Mouse (Mus musculus) liver, adult (tissue): ENCODE data around the gene Cass4.

Source experiments
- GATA4 ChIP-seq: IDR thresholded peaks from 2 replicates; pipeline ENCODE4 v1.6.1; 2014; ENCODE audit warnings: mild to moderate bottlenecking, low read length; ENCODE audit not compliant: insufficient replicate concordance

Cass4 gene

DNA sequence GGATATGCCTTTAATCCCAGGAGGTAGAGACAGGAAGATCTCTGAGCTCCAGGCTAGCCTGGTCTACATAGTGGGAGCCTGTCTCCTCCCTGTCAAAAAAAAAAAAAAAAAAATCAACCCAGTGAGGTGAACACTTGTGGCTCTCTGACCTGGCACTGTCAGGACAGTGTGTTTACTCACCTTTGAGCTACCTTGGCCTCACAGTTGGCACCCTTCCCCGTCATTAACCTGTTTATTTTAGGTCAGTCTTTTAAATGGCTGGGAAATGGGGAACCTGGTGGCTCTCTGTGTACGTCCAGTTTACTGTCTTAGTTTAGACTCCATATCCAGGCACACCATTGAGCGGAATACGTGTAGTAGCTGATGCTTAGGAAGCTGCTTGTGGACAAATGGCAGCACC lies 58.4 kb downstream of the Cass4 start:
- no peak for TF ChIP-seq GATA4

DNA sequence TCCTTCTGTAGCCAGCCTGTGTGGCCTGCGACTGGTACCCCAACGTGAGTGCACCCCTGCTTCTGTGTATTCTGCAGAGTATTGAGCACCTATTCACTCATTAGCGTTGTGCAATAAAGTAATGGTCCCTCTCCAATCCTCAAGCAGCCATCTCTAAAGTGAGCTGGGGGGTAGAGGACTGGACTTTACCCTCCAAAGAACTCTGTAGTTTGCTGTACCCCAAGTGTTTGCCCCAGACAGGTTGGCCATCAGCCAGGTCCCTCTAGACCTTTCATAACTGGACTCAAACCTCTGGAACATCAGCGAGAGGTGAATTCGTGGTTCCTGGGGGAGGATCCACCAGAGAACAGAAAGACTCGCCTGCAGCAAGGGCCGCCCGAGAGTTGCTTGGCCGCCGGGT lies 58.9 kb downstream of the Cass4 start:
- TF ChIP-seq GATA4, result no peak

DNA sequence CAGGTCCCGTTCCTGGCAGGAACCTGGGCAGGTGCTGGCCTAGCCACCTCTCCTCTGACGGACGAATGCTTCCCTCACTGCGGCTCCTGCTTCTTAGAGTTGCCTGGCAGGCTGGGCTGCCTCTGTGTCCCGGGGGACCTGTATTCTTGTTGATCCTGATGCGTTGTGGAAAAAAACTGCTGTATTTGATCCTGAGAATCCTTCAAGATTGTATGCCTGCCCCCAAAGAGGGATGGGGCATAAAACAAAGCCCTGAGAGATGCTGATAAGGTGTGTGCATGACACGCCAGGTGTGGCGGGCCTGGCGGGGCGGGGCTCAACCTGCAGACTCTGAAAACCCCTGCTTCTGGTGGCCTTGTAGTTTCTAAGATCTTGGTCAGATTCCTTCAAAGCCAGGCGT lies 64.9 kb downstream of the Cass4 start, which contains the start of gene Gcnt7:
Gene Gcnt7, minus strand, starts transcription at position 101 of the 400 bp plus-strand sequence.
- no peak for TF ChIP-seq GATA4

DNA sequence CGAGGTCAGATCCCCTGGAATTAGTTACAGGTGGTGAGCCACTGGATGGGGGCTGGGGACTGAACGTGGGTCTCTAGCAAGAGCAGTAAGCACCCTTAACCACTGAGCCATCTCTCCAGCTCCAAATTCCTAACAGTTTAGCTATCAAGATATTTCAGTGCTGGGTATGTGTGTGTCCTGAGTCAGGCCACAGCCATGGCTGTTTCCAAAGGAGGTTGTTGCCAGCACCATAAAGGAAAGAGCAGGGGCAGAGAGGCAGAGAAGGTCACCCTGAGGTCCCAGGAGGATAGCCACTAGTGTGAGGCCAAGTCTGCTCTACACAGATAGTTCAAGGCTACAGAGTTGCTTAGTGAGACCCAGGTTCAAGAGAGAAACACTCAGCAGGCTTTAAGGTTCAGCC lies 67.1 kb downstream of the Cass4 start:
- no peak for TF ChIP-seq GATA4

GRCm38 (mm10) chr2:172462813-172463212 lies 69.2 kb downstream of the Cass4 start:
- no peak for TF ChIP-seq GATA4

GRCm38 (mm10) chr2:172466427-172467132 lies 73.0 kb downstream of the Cass4 start:
- TF ChIP-seq GATA4, result no peak

DNA sequence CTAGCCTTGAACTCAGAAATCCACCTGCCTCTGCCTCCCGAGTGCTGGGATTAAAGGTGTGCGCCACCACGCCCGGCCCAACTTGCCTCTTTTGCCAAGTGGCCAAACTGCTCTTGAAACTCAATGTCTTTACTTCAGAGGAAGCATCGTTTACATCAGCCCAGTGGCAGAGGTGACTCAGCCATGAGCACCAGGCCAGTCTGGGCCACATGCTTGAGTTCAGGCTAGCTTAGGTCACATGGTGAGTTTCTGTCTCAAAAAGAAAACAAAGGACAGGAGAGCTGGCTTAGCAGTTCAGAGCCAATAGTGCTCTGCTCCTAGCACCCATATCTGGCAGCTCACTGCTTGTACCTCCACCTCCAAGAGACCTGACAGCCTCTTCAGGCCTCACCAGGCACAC lies 73.6 kb downstream of the Cass4 start:
- TF ChIP-seq GATA4, result no peak

DNA sequence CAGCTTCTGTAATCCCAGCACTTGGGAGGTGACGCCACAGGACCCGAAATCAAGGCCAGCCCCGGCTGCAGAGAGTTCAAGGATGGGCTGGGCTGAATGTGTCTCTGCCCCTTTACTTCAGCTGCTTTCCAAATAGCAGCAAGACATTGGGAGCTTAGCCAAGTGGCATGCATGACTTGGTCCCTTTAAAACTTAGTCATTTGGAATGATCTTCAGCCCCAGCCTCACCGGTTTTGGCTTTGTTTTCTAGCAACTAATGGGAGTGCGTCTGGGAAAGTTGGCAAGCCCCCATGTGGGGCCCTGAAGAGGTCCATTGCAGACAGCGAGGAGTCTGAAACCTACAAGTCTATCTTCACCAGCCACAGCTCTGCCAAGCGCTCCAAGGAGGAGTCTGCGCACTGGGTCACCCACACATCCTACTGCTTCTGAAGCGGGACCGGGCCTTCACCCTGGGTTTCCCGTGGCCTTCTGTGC lies 74.8 kb downstream of the Cass4 start:
- no peak for TF ChIP-seq GATA4

- TF ChIP-seq GATA4, result no peak
Measured at GRCm38 (mm10) chr2:172472318-172472717, 78.7 kb downstream of the Cass4 start, which contains the start of gene Fam209. TSS of gene Fam209 (plus strand) at chr2:172472520.

GRCm38 (mm10) chr2:172473591-172473990 lies 80.0 kb downstream of the Cass4 start:
- TF ChIP-seq GATA4, result no peak

GRCm38 (mm10) chr2:172474970-172475369 lies 81.4 kb downstream of the Cass4 start:
- TF ChIP-seq GATA4, result no peak

GRCm38 (mm10) chr2:172476707-172477260 lies 83.2 kb downstream of the Cass4 start:
- TF ChIP-seq GATA4, result peak; percentile 52; the same call in 1 of the 2 replicates

GRCm38 (mm10) chr2:172477350-172477749 lies 83.8 kb downstream of the Cass4 start:
- no peak for TF ChIP-seq GATA4

- TF ChIP-seq GATA4, result no peak
Measured at GRCm38 (mm10) chr2:172477860-172478259, 84.3 kb downstream of the Cass4 start.

DNA sequence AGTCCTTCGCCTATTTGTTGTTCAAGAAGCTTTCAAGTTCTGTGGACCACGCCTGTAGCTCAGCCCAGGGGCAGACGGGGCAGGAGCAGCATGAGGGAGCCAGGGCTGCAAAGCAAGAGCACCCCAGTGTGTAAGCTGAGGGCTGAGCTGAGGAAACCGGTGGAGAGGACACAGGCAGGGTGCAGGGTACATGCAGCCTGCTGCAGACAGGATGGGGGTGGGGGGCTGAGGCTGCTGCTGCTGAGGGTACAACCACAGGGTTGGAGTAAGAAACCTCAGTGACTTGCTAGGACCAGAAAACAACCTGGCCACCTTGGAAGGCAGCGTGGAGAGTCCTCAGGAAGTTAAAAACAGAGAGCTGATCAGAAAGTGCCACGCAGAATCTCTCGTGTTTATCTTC lies 86.7 kb downstream of the Cass4 start:
- no peak for TF ChIP-seq GATA4

DNA sequence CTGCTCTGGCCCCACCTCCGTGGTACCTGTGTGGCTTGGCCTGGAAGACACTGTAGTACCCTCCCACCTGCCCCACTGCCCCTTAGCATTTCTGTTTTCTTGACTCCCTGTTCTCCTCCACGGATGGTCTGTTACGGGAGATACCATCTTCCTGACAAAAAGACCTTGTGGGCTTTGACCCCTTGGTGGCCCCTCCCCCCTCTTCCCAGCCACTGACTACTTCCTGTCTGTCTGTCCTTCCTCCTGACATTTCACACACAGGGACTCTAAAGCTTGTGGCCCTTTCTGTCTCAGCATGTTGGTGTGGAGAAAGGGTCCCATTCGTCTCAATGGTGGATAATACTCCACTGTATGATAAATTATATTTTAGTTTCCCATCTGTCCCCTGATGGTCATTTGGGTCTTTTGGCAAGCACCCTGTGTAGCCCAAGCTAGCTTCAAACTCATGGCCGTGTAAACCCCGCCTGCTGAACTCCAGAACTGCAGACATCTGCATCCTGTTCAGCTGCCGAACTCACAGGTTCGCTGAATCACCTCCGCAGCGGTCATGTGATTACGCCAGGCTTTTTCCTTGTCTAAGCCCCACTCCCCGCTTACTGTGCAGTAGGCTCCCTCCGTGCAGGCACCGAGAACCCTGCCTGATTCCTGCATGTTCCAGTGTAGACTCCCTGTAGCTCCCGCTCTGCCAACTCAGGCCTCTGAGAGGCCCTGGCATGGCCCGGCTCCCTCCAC lies 88.2 kb downstream of the Cass4 start:
- no peak for TF ChIP-seq GATA4
